ENCODE assay signal across 8 mouse cellular contexts in genomic region chr2:113807640-113808039, GRCm38 (mm10). TPM values are rescaled to one million over a fixed set of nuclear protein-coding genes. Genes with fewer than 3 reads are reported as not detected.
A peak's percentile ranks its signal among the peaks of the same experiment; 100 is the strongest.
DNase-seq lines count a peak whose midpoint lies in the region; ATAC-seq lines count a peak whose summit lies in the region.

No protein-coding gene starts in this region.

- ATAC-seq in heart, embryonic 12.5 days (ENCODE audit: insufficient number of reproducible peaks, low FRiP score), result no peak
- ATAC-seq in megakaryocyte progenitor cell, adult 5-6 weeks (replicated peaks; ENCODE audit: poor library complexity), result peak; percentile 83

- H3K4me2 ChIP-seq in heart, embryonic 12.5 days, result no peak overlapping the region

- H3K27me3 ChIP-seq in heart, embryonic 12.5 days (replicated peaks), result no peaks in the 10 kb centered on the region

- no peak overlapping the region for H3K27ac ChIP-seq in heart, embryonic 12.5 days (ENCODE audit: poor library complexity, severe bottlenecking)

- no peaks in the 10 kb centered on the region for H3K4me1 ChIP-seq in heart, embryonic 12.5 days (replicated peaks)

- H3K9me3 ChIP-seq in heart, embryonic 12.5 days (replicated peaks), result no peaks in the 10 kb centered on the region

- no peak overlapping the region for H3K9ac ChIP-seq in heart, embryonic 12.5 days

- 21% methylated on average over 9 of the region's 9 CpGs for WGBS in heart, embryonic 12.5 days

- H3K4me3 ChIP-seq in heart, embryonic 12.5 days, result no peak overlapping the region

- H3K36me3 ChIP-seq in heart, embryonic 12.5 days, result no peaks in the 10 kb centered on the region

- peak; percentile 25 to 79 for DNase-seq in heart, adult 18-20 months
- DNase-seq in B cell, adult 2 months, result peak; percentile 43 to 46
- peak; percentile 81 for DNase-seq in adrenal gland, postnatal 25 days
- peak; percentile 78 for DNase-seq in embryo, embryonic 11 days
- DNase-seq in kidney, adult 9 months, result peak; percentile 58
- peak; percentile 26 to 27 for DNase-seq in thymus, postnatal 36 days

RNA-seq across cellular contexts. Expression of gene Scg5, which starts 21.3 kb away (rescaled TPM):
- under 1 TPM in 1 of 2 experiments, not detected in 1; 0.31 TPM for total RNA-seq in heart, adult 18-20 months (2021)
- polyA plus RNA-seq in heart, embryonic 12.5 days (2016; fragmentation: Nextera tagmentation; extraction: Ambion mirVana), result 0.36 and 1.1 TPM in 2 replicates
- total RNA-seq in adrenal gland, postnatal 25 days (2021), result 32.6 and 46.0 TPM in 2 replicates
- 1.0 and 1.2 TPM in 2 replicates for total RNA-seq in megakaryocyte progenitor cell, adult 5-6 weeks (2015)
- total RNA-seq in megakaryocyte progenitor cell, adult 5-6 weeks (2017), result 1.2 TPM in 1 of 2 replicates, not detected in the other

RNA-seq across cellular contexts. Expression of gene Arhgap11a, which starts 40.8 kb away (rescaled TPM):
- 1 to 10 TPM; 1.4 to 2.0 TPM for total RNA-seq in heart, adult 18-20 months (2021)
- polyA plus RNA-seq in heart, embryonic 12.5 days (2016; fragmentation: Nextera tagmentation; extraction: Ambion mirVana), result 38.1 and 38.5 TPM in 2 replicates
- 7.4 TPM in 2 replicates for total RNA-seq in adrenal gland, postnatal 25 days (2021)
- 42.4 and 43.0 TPM in 2 replicates for total RNA-seq in megakaryocyte progenitor cell, adult 5-6 weeks (2015)
- 35.9 and 50.3 TPM in 2 replicates for total RNA-seq in megakaryocyte progenitor cell, adult 5-6 weeks (2017)

RNA-seq across cellular contexts. Expression of gene Grem1, which starts 49.2 kb away (rescaled TPM):
- under 1 TPM in 1 of 2 experiments, not detected in 1; 0.77 TPM for total RNA-seq in heart, adult 18-20 months (2021)
- 0.09 TPM in 1 of 2 replicates, not detected in the other for polyA plus RNA-seq in heart, embryonic 12.5 days (2016; fragmentation: Nextera tagmentation; extraction: Ambion mirVana)
- 0.33 TPM in 1 of 2 replicates, not detected in the other for total RNA-seq in adrenal gland, postnatal 25 days (2021)
- total RNA-seq in megakaryocyte progenitor cell, adult 5-6 weeks (2015), result not detected in 2 replicates
- total RNA-seq in megakaryocyte progenitor cell, adult 5-6 weeks (2017), result not detected in 2 replicates

Comparison
In these comparisons a context has a peak if more than half of its experiments do, and no peak if none do; other contexts are left out.
1. DNase-seq: peak in every context shown above with its lines; median percentile 81 in adrenal gland, postnatal 25 days; 78 in embryo, embryonic 11 days; 58 in kidney, adult 9 months; 52 in heart, adult 18-20 months; 44 in B cell, adult 2 months; 26 in thymus, postnatal 36 days.
2. RNA of gene Scg5, which starts 21.3 kb away (total RNA-seq): 32.6 to 46.0 TPM in adrenal gland, postnatal 25 days; 1.0 to 1.2 TPM in megakaryocyte progenitor cell, adult 5-6 weeks and 0.31 TPM in heart, adult 18-20 months; every median in the first group is over 10 times any median in the second.